Mouse (Mus musculus) hindbrain, embryonic 16.5 days (tissue): ENCODE measurements around the gene Ccdc163. TPM values are rescaled to one million over a fixed set of nuclear protein-coding genes. Genes with fewer than 3 reads are reported as not detected.

Experiments used
- ATAC-seq: fragments of 200-750 bp; cut with Nextera tagmentation; 2 replicates; pipeline ENCODE4 v1.8.0; 2017; ENCODE audit warnings: moderate TSS enrichment, moderate library complexity
- H3K27ac ChIP-seq: fragments of 300-500 bp; sonication (generic); 2 replicates; pipeline ENCODE4 v1.5.1; 2014; ENCODE audit warnings: low read depth, mild to moderate bottlenecking, control low read depth, low read length, moderate library complexity
- H3K27me3 ChIP-seq: fragments of 300-500 bp; sonication (generic); replicated peaks from 2 replicates; pipeline ENCODE4 v1.6.1; 2014; ENCODE audit warnings: low read length; ENCODE audit not compliant: control insufficient read depth, insufficient read depth
- H3K36me3 ChIP-seq: fragments of 300-500 bp; sonication (generic); 2 replicates; pipeline ENCODE4 v1.6.1; 2014; ENCODE audit warnings: mild to moderate bottlenecking, low read length, moderate library complexity, mixed read lengths; ENCODE audit not compliant: control insufficient read depth, insufficient read depth
- H3K4me1 ChIP-seq: fragments of 300-500 bp; sonication (generic); 2 replicates; pipeline ENCODE4 v1.6.1; 2014; ENCODE audit warnings: low read depth, low read length; ENCODE audit not compliant: control insufficient read depth, insufficient read depth
- H3K4me2 ChIP-seq: fragments of 300-500 bp; sonication (generic); 2 replicates; pipeline ENCODE4 v1.6.1; 2014; ENCODE audit warnings: mild to moderate bottlenecking, low read length, control low read depth, moderate library complexity
- H3K4me3 ChIP-seq: fragments of 300-500 bp; sonication (generic); 2 replicates; pipeline ENCODE4 v1.5.1; 2014; ENCODE audit warnings: mild to moderate bottlenecking, low read length, control low read depth, moderate library complexity
- H3K9ac ChIP-seq: fragments of 300-500 bp; sonication (generic); 2 replicates; pipeline ENCODE4 v1.6.1; 2014; ENCODE audit warnings: low read depth, mild to moderate bottlenecking, control low read depth, low read length, moderate library complexity
- H3K9me3 ChIP-seq: fragments of 300-500 bp; sonication (generic); 2 replicates; pipeline ENCODE4 v1.6.1; 2014; ENCODE audit warnings: mild to moderate bottlenecking, low read length, moderate library complexity; ENCODE audit not compliant: control insufficient read depth
- WGBS: fragments of 180-500 bp; shearing (Covaris S2); extraction: QIAGEN DNeasy Blood & Tissue Kit; methylation state at CpG from one replicate; pipeline ENCODE4 v1.1.7; 2014; 5-methylcytosine and 5-hydroxymethylcytosine counted together
- polyA plus RNA-seq: library from polyadenylated mRNA; unstranded; fragments of >200 nt; fragmentation: Nextera tagmentation; extraction: Ambion mirVana; gene quantifications from 2 replicates; pipeline ENCODE4 v1.2.1, GENCODE M21; 2015

The Ccdc163 gene
- polyA plus RNA-seq, 1 experiment from 2014 or later = 8.0 TPM

DNA sequence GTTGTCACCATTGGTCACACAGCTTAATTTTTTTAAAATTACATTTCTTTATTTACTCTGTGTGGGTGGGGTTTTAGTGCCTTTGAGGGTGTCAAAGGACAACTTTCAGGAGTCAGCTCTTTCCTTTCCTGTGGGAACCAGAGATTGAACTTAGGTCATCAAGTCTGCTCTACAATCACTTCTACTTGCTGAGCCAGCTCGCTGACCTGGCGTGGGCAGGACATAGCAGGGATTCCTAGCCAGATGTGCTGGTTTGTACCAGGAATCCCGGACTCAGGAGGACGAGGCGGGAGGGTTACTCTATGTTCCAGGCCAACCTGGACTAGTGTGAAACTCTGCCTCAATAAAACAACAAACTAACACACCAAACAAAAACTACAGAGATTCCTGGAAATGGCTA lies 24.0 kb downstream of the Ccdc163 start:
- H3K36me3 ChIP-seq = no peaks in the 10 kb centered on the region
- H3K27ac ChIP-seq = no peak overlapping the region
- H3K9ac ChIP-seq = no peak overlapping the region
- H3K4me1 ChIP-seq = no peaks in the 10 kb centered on the region
- no peak for ATAC-seq
- H3K9me3 ChIP-seq = no peaks in the 10 kb centered on the region
- H3K4me2 ChIP-seq = no peak overlapping the region
- no peak overlapping the region for H3K4me3 ChIP-seq
- WGBS = 83% methylated on average over 5 of the region's 5 CpGs
- H3K27me3 ChIP-seq = no peaks in the 10 kb centered on the region

DNA sequence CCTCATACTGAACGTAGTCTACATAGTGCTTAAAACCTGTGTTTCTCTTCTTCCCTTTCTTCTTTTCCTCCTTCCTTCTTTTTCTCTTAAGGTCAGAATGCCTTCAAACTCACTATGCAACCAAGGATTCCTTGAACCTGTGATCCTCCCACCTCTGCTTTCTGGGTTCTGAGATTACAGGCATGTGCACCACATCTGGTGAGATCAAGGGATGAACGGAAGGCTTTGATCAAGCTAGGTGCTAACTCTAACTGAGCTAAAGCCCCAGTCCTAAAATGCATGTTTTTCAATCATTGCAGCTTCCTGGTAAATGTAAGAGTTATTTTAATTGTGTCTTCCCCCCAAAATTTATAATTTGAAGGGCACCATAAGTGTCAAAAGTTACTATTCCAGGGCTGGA lies 26.7 kb downstream of the Ccdc163 start:
- no peak overlapping the region for H3K27ac ChIP-seq
- no peaks in the 10 kb centered on the region for H3K4me1 ChIP-seq
- no peaks in the 10 kb centered on the region for H3K27me3 ChIP-seq
- no peak overlapping the region for H3K9ac ChIP-seq
- H3K4me2 ChIP-seq = no peak overlapping the region
- H3K36me3 ChIP-seq = no peaks in the 10 kb centered on the region
- ATAC-seq = no peak
- WGBS = 99% methylated on average over 2 of the region's 2 CpGs
- H3K9me3 ChIP-seq = no peaks in the 10 kb centered on the region
- no peak overlapping the region for H3K4me3 ChIP-seq

DNA sequence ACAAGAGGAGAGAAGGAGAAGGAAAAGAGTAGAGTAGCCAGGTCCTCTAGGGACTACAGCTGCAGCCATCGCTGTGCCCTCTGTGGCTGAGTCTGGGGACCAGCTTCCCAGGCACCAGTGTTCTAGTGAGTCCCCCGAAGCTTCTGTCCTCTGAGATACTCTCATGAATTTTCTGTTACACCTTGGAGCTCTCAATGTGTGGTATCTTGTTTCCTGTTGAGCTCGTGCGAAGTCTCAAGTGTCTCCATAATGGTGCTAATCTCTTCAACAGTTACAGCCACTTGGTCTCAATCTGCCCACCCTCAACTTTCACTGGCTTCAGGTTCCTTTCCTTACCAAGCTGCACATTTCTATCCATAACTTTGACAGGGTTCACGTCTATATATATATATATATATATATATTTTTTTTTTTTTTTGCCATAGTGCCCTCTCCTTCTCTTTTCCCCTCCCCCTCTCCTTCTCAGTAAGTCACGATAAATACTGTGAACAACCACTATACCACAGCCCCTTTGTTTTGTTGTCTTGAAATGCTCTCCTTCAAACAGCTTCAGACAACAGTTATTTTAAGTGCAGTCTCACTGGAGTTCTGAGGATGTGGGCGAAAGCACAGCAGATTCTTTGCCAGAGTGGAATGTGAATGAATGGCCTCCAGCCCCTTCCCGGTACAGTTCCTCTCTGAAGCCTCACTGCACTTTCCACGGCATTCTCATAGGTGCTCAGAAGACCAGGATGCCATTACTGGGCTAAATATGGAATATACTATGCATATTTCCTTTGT lies 30.9 kb downstream of the Ccdc163 start:
- H3K9ac ChIP-seq = no peak overlapping the region
- no peaks in the 10 kb centered on the region for H3K27me3 ChIP-seq
- H3K27ac ChIP-seq = no peak overlapping the region
- WGBS = 89% methylated on average over 9 of the region's 9 CpGs
- H3K36me3 ChIP-seq = no peaks in the 10 kb centered on the region
- H3K4me3 ChIP-seq = no peak overlapping the region
- no peak for ATAC-seq
- no peaks in the 10 kb centered on the region for H3K9me3 ChIP-seq
- no peak overlapping the region for H3K4me2 ChIP-seq
- no peaks in the 10 kb centered on the region for H3K4me1 ChIP-seq

DNA sequence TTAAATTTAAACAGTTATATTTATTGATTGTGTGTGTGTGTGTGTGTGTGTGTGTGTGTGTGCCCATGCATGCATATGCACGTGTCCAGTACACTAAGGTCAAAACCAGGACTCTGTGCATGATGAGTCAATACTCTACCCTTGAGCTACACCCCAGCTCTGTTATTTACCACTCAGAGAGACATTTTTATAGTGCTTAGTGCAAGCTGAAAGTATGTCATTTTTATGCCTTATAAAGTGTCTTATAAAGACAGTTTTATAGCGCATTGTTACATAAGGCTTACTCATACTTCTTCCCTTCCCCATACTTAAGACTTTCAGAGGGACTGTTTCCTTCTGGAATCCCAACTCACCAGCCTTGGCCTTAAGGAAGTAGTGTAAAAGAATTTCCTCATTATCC lies 41.4 kb downstream of the Ccdc163 start:
- H3K9ac ChIP-seq = no peak overlapping the region
- WGBS = 93% methylated on average over 2 of the region's 2 CpGs
- H3K9me3 ChIP-seq = no peaks in the 10 kb centered on the region
- H3K27me3 ChIP-seq = no peaks in the 10 kb centered on the region
- no peak overlapping the region for H3K4me2 ChIP-seq
- ATAC-seq = no peak
- no peaks in the 10 kb centered on the region for H3K4me1 ChIP-seq
- no peak overlapping the region for H3K27ac ChIP-seq
- no peak overlapping the region for H3K4me3 ChIP-seq
- no peaks in the 10 kb centered on the region for H3K36me3 ChIP-seq

DNA sequence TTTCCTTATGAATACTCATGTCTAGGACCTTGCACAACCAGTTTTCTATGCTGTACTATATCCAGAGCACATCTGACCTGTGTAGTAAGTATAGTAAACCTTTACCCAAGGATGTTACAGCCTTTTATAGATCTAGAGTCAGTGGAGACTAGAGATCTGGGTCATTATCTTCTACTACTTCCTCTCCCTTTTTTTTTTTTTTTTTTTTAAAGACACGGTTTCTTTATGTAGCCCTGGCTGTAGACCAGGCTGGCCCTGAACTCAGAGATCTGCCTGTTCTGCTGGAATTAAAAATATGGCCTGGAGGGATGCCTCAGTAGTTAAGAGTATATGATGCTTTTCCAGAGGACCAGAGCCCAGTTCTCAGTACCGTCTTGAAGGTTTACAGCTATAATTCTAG lies 53.6 kb downstream of the Ccdc163 start:
- WGBS = 87% methylated on average over 2 of the region's 2 CpGs
- no peak overlapping the region for H3K9ac ChIP-seq

DNA sequence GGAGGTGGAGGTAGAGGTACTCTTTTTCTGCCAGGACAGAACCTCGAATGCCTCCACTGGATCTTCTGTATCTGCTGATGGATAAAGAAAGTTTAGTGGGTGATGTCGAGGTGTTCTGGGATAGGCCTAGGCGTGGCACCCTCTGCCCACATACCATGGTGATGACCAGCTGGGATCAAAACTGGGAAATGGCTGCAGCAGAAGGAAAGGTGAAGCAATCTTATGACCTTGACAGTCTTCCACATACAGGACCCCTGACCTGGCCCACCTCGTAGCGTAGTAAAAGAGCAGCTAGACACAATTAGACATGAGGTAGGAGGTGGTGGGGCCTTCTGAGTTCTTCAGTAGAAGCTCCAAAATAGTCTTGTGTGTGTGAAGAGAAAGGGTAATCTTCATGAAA lies 55.7 kb downstream of the Ccdc163 start:
- WGBS = 91% methylated on average over 5 of the region's 5 CpGs
- no peak for ATAC-seq
- H3K9ac ChIP-seq = no peak overlapping the region

More for the DNA sequence above, 53.6 kb downstream of the Ccdc163 start:
- Histone ChIP-seq H3K27ac (no peak overlapping the region), H3K36me3 (no peaks in the 10 kb centered on the region), H3K27me3 (no peaks in the 10 kb centered on the region), H3K4me1 (no peaks in the 10 kb centered on the region), H3K4me2 (no peak overlapping the region), H3K9me3 (no peaks in the 10 kb centered on the region), H3K4me3 (no peak overlapping the region)
- ATAC-seq = no peak

DNA sequence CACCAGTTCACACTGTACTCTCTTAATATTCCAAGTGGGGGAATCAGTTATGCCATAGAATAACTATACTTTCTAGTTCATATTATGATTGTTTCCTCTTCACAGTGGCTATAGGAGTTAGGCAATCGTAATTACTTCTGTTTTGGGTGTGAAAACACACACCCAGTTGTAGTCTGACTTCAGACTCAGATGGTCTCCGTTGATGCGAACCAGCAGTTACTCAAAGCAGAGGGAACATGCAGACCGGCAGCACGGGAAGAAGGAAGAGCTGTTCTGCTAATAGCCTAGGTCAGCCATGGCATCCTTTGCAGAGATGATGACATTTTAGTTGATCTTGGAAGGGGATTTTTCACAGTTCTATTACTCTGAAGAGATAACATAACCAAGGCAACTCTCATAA lies 60.2 kb downstream of the Ccdc163 start:
- no peak for ATAC-seq
- H3K4me1 ChIP-seq = no peaks in the 10 kb centered on the region
- WGBS = 86% methylated on average over 5 of the region's 5 CpGs

More for the DNA sequence above, 55.7 kb downstream of the Ccdc163 start:
- Histone ChIP-seq H3K4me3 (no peak overlapping the region), H3K27me3 (no peaks in the 10 kb centered on the region), H3K4me1 (no peaks in the 10 kb centered on the region), H3K36me3 (no peaks in the 10 kb centered on the region), H3K4me2 (no peak overlapping the region), H3K9me3 (no peaks in the 10 kb centered on the region), H3K27ac (no peak overlapping the region)

DNA sequence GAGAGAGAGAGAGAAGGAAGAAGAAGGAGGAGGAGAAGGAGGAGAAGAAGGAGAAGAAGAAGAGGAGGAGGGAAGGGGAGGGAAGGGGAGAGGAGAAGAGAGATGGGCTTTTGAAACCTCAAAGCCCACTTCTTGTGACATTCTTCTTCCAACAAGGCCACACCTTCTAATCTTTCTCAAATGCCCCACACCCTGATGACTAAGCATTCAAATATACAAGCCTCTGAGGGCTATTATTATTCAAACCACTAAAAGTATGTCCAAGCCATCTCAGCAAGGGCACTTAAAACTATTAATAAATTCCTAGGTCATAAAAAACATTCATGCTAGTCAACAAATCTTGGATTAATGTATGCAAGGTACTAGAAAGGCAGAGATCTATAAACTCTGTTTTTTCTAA lies 60.8 kb downstream of the Ccdc163 start:
- ATAC-seq = no peak
- H3K4me3 ChIP-seq = no peak overlapping the region
- no peak overlapping the region for H3K4me2 ChIP-seq
- no peaks in the 10 kb centered on the region for H3K36me3 ChIP-seq
- H3K9ac ChIP-seq = no peak overlapping the region
- H3K27ac ChIP-seq = no peak overlapping the region
- no peaks in the 10 kb centered on the region for H3K4me1 ChIP-seq
- H3K9me3 ChIP-seq = no peaks in the 10 kb centered on the region
- no peaks in the 10 kb centered on the region for H3K27me3 ChIP-seq

More for the DNA sequence above, 60.2 kb downstream of the Ccdc163 start:
- Histone ChIP-seq H3K4me2 (no peak overlapping the region), H3K4me3 (no peak overlapping the region), H3K9ac (no peak overlapping the region), H3K9me3 (no peaks in the 10 kb centered on the region), H3K27me3 (no peaks in the 10 kb centered on the region), H3K27ac (no peak overlapping the region), H3K36me3 (no peaks in the 10 kb centered on the region)

DNA sequence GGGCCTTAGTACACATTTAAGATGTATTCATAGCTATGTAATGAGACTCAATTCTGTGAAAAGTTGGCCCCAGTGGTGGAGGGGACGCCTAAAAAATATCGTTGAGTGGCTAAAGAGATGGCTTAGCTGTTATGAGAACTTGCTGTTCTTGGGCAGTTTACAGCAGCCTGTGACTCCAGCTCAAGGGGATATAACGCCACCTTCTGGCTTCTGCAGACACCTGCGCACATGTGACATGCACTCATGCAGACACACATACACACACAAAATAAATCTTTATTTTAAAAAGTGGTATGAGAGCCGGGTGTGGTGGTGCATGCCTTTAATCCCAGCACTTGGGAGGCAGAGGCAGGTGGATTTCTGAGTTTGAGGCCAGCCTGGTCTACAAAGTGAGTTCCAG lies 68.1 kb downstream of the Ccdc163 start:
- no peak overlapping the region for H3K9ac ChIP-seq
- no peak overlapping the region for H3K27ac ChIP-seq
- H3K27me3 ChIP-seq = no peaks in the 10 kb centered on the region
- H3K9me3 ChIP-seq = no peaks in the 10 kb centered on the region
- H3K4me2 ChIP-seq = no peak overlapping the region
- ATAC-seq = no peak
- H3K36me3 ChIP-seq = no peaks in the 10 kb centered on the region
- H3K4me1 ChIP-seq = no peaks in the 10 kb centered on the region
- H3K4me3 ChIP-seq = no peak overlapping the region
- 96% methylated on average over 5 of the region's 5 CpGs for WGBS
